Mouse (Mus musculus) G1E (cell line): ENCODE results near the gene Ceacam20. TPM values are rescaled to one million over a fixed set of nuclear protein-coding genes. Genes with fewer than 3 reads are reported as not detected.
"Not testable (repeated sequence)": the region's sequence is repeated elsewhere in the genome, so short reads cannot be mapped to it uniquely, and the experiment has no call there.

Source experiments
- ATAC-seq: 2 replicates; pipeline ENCODE4 v1.8.0; 2016; ENCODE audit warnings: mild to moderate bottlenecking; ENCODE audit not compliant: insufficient number of reproducible peaks, poor library complexity, low FRiP score, severe bottlenecking; ENCODE audit errors: extremely low read depth
- DNase-seq: peaks from one replicate; pipeline ENCODE4 v3.0.0; 2012; ENCODE audit warnings: low spot score
- H3K27me3 ChIP-seq: 2 replicates; pipeline ENCODE4 v1.6.1; 2012; ENCODE audit warnings: mild to moderate bottlenecking, low read length, inconsistent platforms; ENCODE audit not compliant: insufficient read depth
- H3K36me3 ChIP-seq: replicated peaks from 2 replicates; pipeline ENCODE3; 2012; ENCODE audit warnings: mild to moderate bottlenecking, inconsistent platforms
- H3K4me1 ChIP-seq: 2 replicates; pipeline ENCODE4 v1.6.1; 2012; ENCODE audit warnings: low read depth, low read length, inconsistent platforms, mixed read lengths; ENCODE audit not compliant: insufficient read depth
- H3K4me3 ChIP-seq: 2 replicates; pipeline ENCODE4 v1.5.1; 2012; ENCODE audit warnings: low read depth, mild to moderate bottlenecking, inconsistent platforms, low read length, moderate library complexity, mixed read lengths
- H3K9me3 ChIP-seq: replicated peaks from 2 replicates; pipeline ENCODE4 v1.6.1; 2012; ENCODE audit warnings: inconsistent platforms
- CTCF ChIP-seq: IDR thresholded peaks from 2 replicates; pipeline ENCODE4 v1.5.1; 2012; ENCODE audit warnings: low read depth, low read length, inconsistent platforms, mixed read lengths
- GATA1 ChIP-seq: IDR thresholded peaks from 2 replicates; pipeline ENCODE4 v1.6.1; 2012; ENCODE audit warnings: borderline replicate concordance, low read length, inconsistent platforms, mixed read lengths
- GATA2 ChIP-seq: IDR thresholded peaks from 2 replicates; pipeline ENCODE4 v1.6.1; 2012; ENCODE audit warnings: low read depth, low read length, inconsistent platforms, borderline replicate concordance
- POLR2AphosphoS5 ChIP-seq: IDR thresholded peaks from 2 replicates; pipeline ENCODE4 v1.6.1; 2012; ENCODE audit warnings: low read depth, low read length, inconsistent platforms; ENCODE audit not compliant: insufficient replicate concordance
- TAL1 ChIP-seq: conservative IDR thresholded peaks from 2 replicates; pipeline ENCODE4 v1.6.1; 2012; ENCODE audit warnings: low read depth, low read length, inconsistent platforms, mixed read lengths
- polyA plus RNA-seq: library from polyadenylated mRNA; stranded (reverse); fragments of >175 nt; gene quantifications from 2 replicates; pipeline ENCODE4 v1.2.3, GENCODE M21; 2012
- total RNA-seq, 2 experiments: library from RNA; stranded (forward) in 1 of 2; stranded (reverse) in 1 of 2; fragments of 200-1000 nt in 1 of 2; fragments of >200 nt in 1 of 2; fragmentation: Nextera tagmentation in 1 of 2; gene quantifications; 2 replicates each; pipeline ENCODE4 v1.2.3; 2014 to 2017

Ceacam20 gene
- total and polyA plus RNA-seq, 3 experiments: not detected

DNA sequence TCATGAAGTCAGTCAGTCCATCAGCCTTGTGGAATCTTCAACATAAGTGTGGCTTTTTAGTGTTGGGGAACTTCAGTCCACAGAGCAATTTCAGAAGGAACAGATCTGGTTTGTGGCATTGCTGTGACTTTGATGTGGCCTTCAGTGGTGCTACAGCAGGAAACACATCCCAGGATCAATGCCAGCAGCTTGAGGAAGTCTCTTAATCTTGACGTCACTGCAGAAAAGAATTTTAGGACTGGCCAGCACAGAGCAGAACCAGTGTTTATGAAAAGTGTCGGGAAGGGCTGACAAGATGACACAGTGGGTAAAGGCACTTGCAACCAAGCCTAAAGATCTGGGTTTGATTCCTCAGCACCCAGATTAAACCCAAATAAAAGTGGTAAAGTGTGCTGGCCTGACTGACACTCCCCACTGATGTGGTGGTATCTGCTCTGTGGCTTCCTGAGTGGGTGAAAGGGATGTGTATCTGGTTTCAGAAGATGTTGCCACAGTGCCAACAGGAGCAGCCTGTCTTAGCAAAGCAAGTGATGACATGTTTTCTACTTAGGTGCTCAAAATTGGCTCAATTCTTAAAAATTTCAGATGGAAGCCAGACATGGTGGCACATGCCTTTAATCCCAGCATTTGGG is 38.2 kb upstream of the Ceacam20 start:
- TF ChIP-seq TAL1: no peak
- TF ChIP-seq POLR2AphosphoS5: no peak
- no peak for TF ChIP-seq GATA2
- no peak for TF ChIP-seq CTCF
- TF ChIP-seq GATA1: no peak
- H3K4me3 ChIP-seq: no peak overlapping the region
- no peaks in the 10 kb centered on the region for H3K27me3 ChIP-seq
- H3K4me1 ChIP-seq: no peaks in the 10 kb centered on the region
- no peak for DNase-seq
- no peak for ATAC-seq
- no peaks in the 10 kb centered on the region for H3K9me3 ChIP-seq
- H3K36me3 ChIP-seq: no peaks in the 10 kb centered on the region

DNA sequence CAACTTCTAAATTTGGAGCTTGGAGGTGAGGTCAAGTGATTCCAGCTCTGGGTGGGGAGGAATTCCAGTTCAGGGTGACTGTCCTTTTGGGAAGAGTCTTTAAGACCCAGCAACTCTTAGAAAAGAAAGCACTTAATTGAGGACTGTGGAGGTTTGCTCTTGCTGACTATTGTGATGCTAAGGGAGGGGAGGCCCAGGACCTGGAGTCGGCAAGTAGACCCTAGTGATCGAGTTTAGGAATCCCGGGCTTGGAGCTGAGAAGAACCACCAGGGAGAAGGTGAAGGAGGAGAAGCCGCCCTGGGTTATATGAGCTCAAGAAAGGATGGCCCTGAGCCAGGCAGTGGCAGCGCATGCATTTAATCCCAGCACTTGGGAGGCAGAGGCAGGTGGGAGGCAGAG is 36.7 kb upstream of the Ceacam20 start:
- no peaks in the 10 kb centered on the region for H3K9me3 ChIP-seq
- ATAC-seq (no peak), DNase-seq (no peak)
- no peaks in the 10 kb centered on the region for H3K36me3 ChIP-seq
- no peaks in the 10 kb centered on the region for H3K4me1 ChIP-seq
- TF ChIP-seq GATA1: no peak
- no peak for TF ChIP-seq CTCF
- no peak for TF ChIP-seq TAL1
- no peak for TF ChIP-seq POLR2AphosphoS5
- TF ChIP-seq GATA2: no peak
- H3K27me3 ChIP-seq: no peaks in the 10 kb centered on the region
- no peak overlapping the region for H3K4me3 ChIP-seq

DNA sequence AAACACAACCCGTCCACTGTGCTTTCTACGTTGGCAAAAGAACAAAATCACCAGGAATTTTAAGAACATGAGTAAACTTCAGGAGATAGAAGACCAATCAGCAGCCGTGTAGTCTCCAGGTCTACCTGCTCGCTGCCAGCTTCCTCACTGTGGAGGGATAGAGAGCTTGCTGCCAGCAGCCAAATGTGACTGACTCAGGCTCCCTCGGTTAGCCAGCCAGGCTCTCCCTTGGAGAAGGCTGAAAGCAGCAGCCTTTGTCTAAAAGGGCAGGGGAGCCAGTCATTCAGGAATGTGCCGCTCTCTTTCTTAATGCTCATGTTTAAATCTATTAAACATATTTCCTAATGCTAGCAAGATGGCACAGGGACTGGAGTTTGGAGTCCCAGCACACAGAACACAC is 34.7 kb upstream of the Ceacam20 start:
- not testable (repeated sequence) for H3K4me1 ChIP-seq, DNase-seq, H3K27me3 ChIP-seq, H3K4me3 ChIP-seq, H3K9me3 ChIP-seq, H3K36me3 ChIP-seq, ATAC-seq

DNA sequence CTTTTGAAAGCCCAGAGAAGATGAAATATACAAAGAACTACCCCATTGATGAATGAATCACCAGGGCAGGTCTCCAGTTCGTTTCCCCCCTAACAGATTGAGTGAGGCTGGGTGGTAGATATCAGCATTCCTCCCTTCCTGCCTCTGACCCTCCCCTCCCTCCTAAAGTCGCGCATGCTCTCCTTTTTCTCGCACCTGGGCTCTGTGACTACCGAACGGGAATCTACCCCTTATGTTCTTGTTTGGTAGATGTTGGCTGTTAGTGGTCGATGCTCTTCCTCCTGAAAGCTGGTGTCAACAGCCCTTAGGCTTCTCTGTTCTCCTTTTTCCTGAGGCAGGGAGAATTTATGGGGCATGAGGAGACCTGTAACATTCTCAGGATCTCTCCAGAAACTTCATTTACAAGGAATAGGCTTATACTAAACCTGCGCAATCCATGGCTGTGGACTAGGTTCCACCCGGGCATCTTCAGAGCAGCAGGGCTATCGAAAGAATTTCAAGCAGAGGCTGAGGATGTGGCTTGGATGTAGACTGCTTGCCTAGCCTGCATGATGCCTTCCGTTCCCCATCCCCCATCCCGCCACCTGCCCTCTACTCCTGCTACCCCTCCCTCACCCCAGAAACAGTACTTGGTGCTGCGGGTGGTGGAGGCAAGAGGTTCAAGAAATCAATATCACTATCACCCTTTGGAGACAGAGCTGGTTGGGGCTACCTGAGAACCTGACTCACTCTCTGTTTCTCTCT is 32.9 kb upstream of the Ceacam20 start:
- H3K36me3 ChIP-seq: no peaks in the 10 kb centered on the region
- no peak overlapping the region for H3K4me3 ChIP-seq
- no peaks in the 10 kb centered on the region for H3K27me3 ChIP-seq
- no peak for ATAC-seq
- no peak for DNase-seq
- no peaks in the 10 kb centered on the region for H3K9me3 ChIP-seq
- TF ChIP-seq POLR2AphosphoS5 (no peak), GATA1 (no peak), CTCF (no peak), GATA2 (no peak), TAL1 (no peak)
- no peaks in the 10 kb centered on the region for H3K4me1 ChIP-seq

DNA sequence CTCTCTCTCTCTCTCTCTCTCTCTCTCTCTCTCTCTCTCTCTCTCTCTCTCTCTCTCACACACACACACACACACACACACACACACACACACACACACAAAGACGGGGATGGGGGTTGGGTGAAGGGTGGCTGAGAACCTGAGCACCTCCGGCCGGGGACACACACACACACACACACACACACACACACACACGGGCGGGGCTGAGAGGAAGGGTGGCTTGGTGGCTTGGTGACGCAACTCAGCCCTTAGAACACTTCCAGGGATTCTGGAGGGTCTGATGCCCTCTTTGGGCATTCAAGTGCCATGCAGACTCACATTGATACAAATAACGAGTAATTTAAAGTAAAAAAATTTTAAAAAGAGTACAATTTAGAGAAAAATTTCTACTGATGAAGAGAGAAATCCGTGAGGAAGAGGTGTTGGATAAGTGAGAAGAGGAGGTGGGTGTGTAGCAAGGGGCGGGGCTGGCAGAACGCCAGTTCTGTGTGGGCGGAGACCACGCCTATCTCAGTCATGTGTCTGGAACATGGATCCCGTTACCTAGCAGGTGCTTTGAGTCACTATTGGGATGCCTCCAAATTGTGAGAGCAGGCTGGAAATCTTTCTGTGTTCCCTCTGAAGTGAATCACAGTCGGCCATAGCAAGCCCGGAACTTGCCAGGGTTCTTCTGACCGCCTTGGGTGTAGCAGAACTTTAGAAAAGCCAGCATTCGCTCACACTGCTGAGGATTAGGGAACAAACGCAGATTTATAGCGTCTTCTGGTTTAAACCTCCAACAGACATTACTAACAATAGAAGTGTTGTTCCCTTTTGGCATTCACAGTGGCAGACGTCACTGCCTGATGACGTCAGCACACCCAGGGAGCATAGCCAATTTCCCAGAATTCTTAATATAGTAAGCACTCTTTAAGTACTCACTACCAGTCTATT is 32.1 kb upstream of the Ceacam20 start:
- DNase-seq: no peak
- no peaks in the 10 kb centered on the region for H3K27me3 ChIP-seq
- H3K4me3 ChIP-seq: no peak overlapping the region
- TF ChIP-seq POLR2AphosphoS5 (no peak), GATA2 (no peak)
- ATAC-seq: no peak
- H3K9me3 ChIP-seq: no peaks in the 10 kb centered on the region
- no peaks in the 10 kb centered on the region for H3K36me3 ChIP-seq
- no peaks in the 10 kb centered on the region for H3K4me1 ChIP-seq

DNA sequence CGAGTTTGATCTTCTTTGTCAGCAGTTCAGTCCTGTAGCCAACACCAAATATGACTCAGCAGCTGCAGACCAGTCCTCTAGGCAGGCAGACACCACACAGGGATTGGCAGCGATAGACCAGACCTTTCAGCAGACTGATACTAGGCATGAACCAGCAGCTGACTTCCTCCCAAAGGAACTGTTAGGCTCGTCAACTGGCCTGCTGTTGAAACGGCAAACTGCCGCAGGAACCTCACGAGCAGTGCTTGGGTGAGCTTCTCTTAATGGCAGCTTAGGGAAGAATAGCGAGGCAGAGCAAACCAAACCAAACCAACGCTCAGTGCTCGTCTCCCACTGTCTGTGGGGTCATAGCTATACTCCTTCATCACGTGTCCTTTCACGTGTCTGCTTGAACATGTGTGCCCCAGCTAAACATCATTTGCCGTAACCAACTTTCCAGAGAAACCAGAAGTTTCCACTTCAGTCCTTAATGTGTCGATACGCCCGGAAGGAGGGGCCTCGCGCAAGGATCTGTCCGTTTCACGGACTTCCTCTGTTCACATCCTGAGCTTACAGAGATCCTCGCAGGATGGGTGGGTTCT is 30.0 kb upstream of the Ceacam20 start:
- TF ChIP-seq GATA1 (no peak), TAL1 (no peak), CTCF (no peak), GATA2 (no peak), POLR2AphosphoS5 (no peak)
- ATAC-seq (no peak), DNase-seq (no peak)
- no peaks in the 10 kb centered on the region for H3K9me3 ChIP-seq
- no peaks in the 10 kb centered on the region for H3K36me3 ChIP-seq
- H3K4me1 ChIP-seq: no peaks in the 10 kb centered on the region
- H3K4me3 ChIP-seq: no peak overlapping the region
- H3K27me3 ChIP-seq: no peaks in the 10 kb centered on the region
